Mouse (Mus musculus): ENCODE results near the gene Fryl. TPM values are rescaled to one million over a fixed set of nuclear protein-coding genes. Genes with fewer than 3 reads are reported as not detected.

The Fryl gene
- polyA plus RNA-seq, 1 experiment from 2014 or later, result 23.3 TPM

- Histone ChIP-seq H3K27ac (no peak overlapping the region), H3K27me3 (no peaks in the 10 kb centered on the region), H3K4me2 (no peak overlapping the region), H3K9me3 (no peaks in the 10 kb centered on the region), H3K4me1 (replicated peaks) (no peaks in the 10 kb centered on the region), H3K9ac (replicated peaks) (no peak overlapping the region), H3K4me3 (replicated peaks) (no peak overlapping the region), H3K36me3 (peaks cover 24% of the 10 kb centered on the region; the same call in 1 of the 2 replicates)
- WGBS, result 93% methylated on average over 29 of the region's 29 CpGs
- no peak for ATAC-seq (ENCODE audit: insufficient number of reproducible peaks, insufficient read depth, low FRiP score, low TSS enrichment, low read depth)
Measured at GRCm38 (mm10) chr5:73132998-73133832, 123.2 kb downstream of the Fryl start.

GRCm38 (mm10) chr5:73130984-73131383 lies 125.4 kb downstream of the Fryl start:
- Histone ChIP-seq H3K27me3 (no peaks in the 10 kb centered on the region), H3K4me1 (replicated peaks) (no peaks in the 10 kb centered on the region), H3K4me3 (replicated peaks) (no peak overlapping the region), H3K27ac (no peak overlapping the region), H3K36me3 (peaks cover 37% of the 10 kb centered on the region; the same call in 1 of the 2 replicates), H3K4me2 (no peak overlapping the region), H3K9me3 (no peaks in the 10 kb centered on the region), H3K9ac (replicated peaks) (no peak overlapping the region)
- WGBS, result 90% methylated on average over 6 of the region's 6 CpGs
- ATAC-seq (ENCODE audit: insufficient number of reproducible peaks, insufficient read depth, low FRiP score, low TSS enrichment, low read depth), result no peak

- H3K4me2 ChIP-seq, result no peak overlapping the region
- H3K9me3 ChIP-seq, result no peaks in the 10 kb centered on the region
- no peaks in the 10 kb centered on the region for H3K4me1 ChIP-seq (replicated peaks)
- no peaks in the 10 kb centered on the region for H3K27me3 ChIP-seq
- no peak overlapping the region for H3K9ac ChIP-seq (replicated peaks)
- peaks cover 44% of the 10 kb centered on the region; the same call in 1 of the 2 replicates for H3K36me3 ChIP-seq
- WGBS, result 92% methylated on average over 5 of the region's 5 CpGs
- no peak overlapping the region for H3K4me3 ChIP-seq (replicated peaks)
- no peak for ATAC-seq (ENCODE audit: insufficient number of reproducible peaks, insufficient read depth, low FRiP score, low TSS enrichment, low read depth)
- H3K27ac ChIP-seq, result no peak overlapping the region
Measured at GRCm38 (mm10) chr5:73129871-73130270, 126.5 kb downstream of the Fryl start.

GRCm38 (mm10) chr5:73119969-73120725 lies 136.3 kb downstream of the Fryl start:
- no peak for ATAC-seq (ENCODE audit: insufficient number of reproducible peaks, insufficient read depth, low FRiP score, low TSS enrichment, low read depth)
- WGBS, result 78% methylated on average over 13 of the region's 13 CpGs
- Histone ChIP-seq H3K9me3 (no peaks in the 10 kb centered on the region), H3K27me3 (no peaks in the 10 kb centered on the region), H3K4me1 (replicated peaks) (peaks cover 10% of the 10 kb centered on the region; the same call in 1 of the 2 replicates), H3K4me2 (no peak overlapping the region), H3K4me3 (replicated peaks) (no peak overlapping the region), H3K27ac (no peak overlapping the region), H3K36me3 (peaks cover 33% of the 10 kb centered on the region), H3K9ac (replicated peaks) (no peak overlapping the region)

- WGBS, result 58% methylated on average over 5 of the region's 5 CpGs
- H3K4me3 ChIP-seq (replicated peaks), result no peak overlapping the region
- H3K36me3 ChIP-seq, result peaks cover 35% of the 10 kb centered on the region
- 0 out of 2 replicates have a peak overlapping the region, but pooled peaks have one; percentile 23 for H3K27ac ChIP-seq
- no peak overlapping the region for H3K4me2 ChIP-seq
- H3K9me3 ChIP-seq, result no peaks in the 10 kb centered on the region
- no peak overlapping the region for H3K9ac ChIP-seq (replicated peaks)
- H3K4me1 ChIP-seq (replicated peaks), result peaks cover 10% of the 10 kb centered on the region; the same call in 1 of the 2 replicates
- H3K27me3 ChIP-seq, result no peaks in the 10 kb centered on the region
- no peak for ATAC-seq (ENCODE audit: insufficient number of reproducible peaks, insufficient read depth, low FRiP score, low TSS enrichment, low read depth)
Measured at GRCm38 (mm10) chr5:73119524-73119923, 136.9 kb downstream of the Fryl start.

GRCm38 (mm10) chr5:73118786-73119185 lies 137.6 kb downstream of the Fryl start:
- H3K4me3 ChIP-seq (replicated peaks), result no peak overlapping the region
- no peak overlapping the region for H3K9ac ChIP-seq (replicated peaks)
- no peak overlapping the region for H3K27ac ChIP-seq
- H3K4me2 ChIP-seq, result no peak overlapping the region
- H3K9me3 ChIP-seq, result no peaks in the 10 kb centered on the region
- peaks cover 10% of the 10 kb centered on the region; the same call in 1 of the 2 replicates for H3K4me1 ChIP-seq (replicated peaks)
- H3K36me3 ChIP-seq, result peaks cover 33% of the 10 kb centered on the region
- 88% methylated on average over 14 of the region's 14 CpGs for WGBS
- ATAC-seq (ENCODE audit: insufficient number of reproducible peaks, insufficient read depth, low FRiP score, low TSS enrichment, low read depth), result no peak
- H3K27me3 ChIP-seq, result no peaks in the 10 kb centered on the region

GRCm38 (mm10) chr5:73114878-73115277 lies 141.5 kb downstream of the Fryl start:
- ATAC-seq (ENCODE audit: insufficient number of reproducible peaks, insufficient read depth, low FRiP score, low TSS enrichment, low read depth), result no peak
- H3K27me3 ChIP-seq, result no peaks in the 10 kb centered on the region
- H3K9me3 ChIP-seq, result no peaks in the 10 kb centered on the region
- H3K4me3 ChIP-seq (replicated peaks), result no peak overlapping the region
- peaks cover 51% of the 10 kb centered on the region for H3K36me3 ChIP-seq
- H3K4me2 ChIP-seq, result no peak overlapping the region
- H3K9ac ChIP-seq (replicated peaks), result no peak overlapping the region
- H3K27ac ChIP-seq, result no peak overlapping the region
- H3K4me1 ChIP-seq (replicated peaks), result peaks cover 6% of the 10 kb centered on the region; the same call in 1 of the 2 replicates
- WGBS, result 89% methylated on average over 4 of the region's 4 CpGs

GRCm38 (mm10) chr5:73112331-73112730 lies 144.1 kb downstream of the Fryl start:
- WGBS, result 91% methylated on average over 13 of the region's 13 CpGs
- Histone ChIP-seq H3K36me3 (peaks cover 60% of the 10 kb centered on the region), H3K27ac (no peak overlapping the region)

GRCm38 (mm10) chr5:73103657-73104056 lies 152.8 kb downstream of the Fryl start:
- Histone ChIP-seq H3K27ac (no peak overlapping the region), H3K27me3 (no peaks in the 10 kb centered on the region), H3K9me3 (no peaks in the 10 kb centered on the region), H3K4me3 (replicated peaks) (no peak overlapping the region), H3K4me1 (replicated peaks) (0 out of 2 replicates have a peak, but pooled peaks cover 4% of the 10 kb centered on the region), H3K9ac (replicated peaks) (no peak overlapping the region), H3K36me3 (peaks cover 74% of the 10 kb centered on the region), H3K4me2 (no peak overlapping the region)
- no peak for ATAC-seq (ENCODE audit: insufficient number of reproducible peaks, insufficient read depth, low FRiP score, low TSS enrichment, low read depth)
- 86% methylated on average over 7 of the region's 7 CpGs for WGBS

More at GRCm38 (mm10) chr5:73112331-73112730, 144.1 kb downstream of the Fryl start:
- Histone ChIP-seq H3K27me3 (no peaks in the 10 kb centered on the region), H3K9ac (replicated peaks) (no peak overlapping the region), H3K4me3 (replicated peaks) (no peak overlapping the region), H3K4me1 (replicated peaks) (no peaks in the 10 kb centered on the region), H3K4me2 (no peak overlapping the region), H3K9me3 (no peaks in the 10 kb centered on the region)
- no peak for ATAC-seq (ENCODE audit: insufficient number of reproducible peaks, insufficient read depth, low FRiP score, low TSS enrichment, low read depth)

GRCm38 (mm10) chr5:73102342-73102989 lies 154.0 kb downstream of the Fryl start:
- H3K4me3 ChIP-seq (replicated peaks), result no peak overlapping the region
- ATAC-seq (ENCODE audit: insufficient number of reproducible peaks, insufficient read depth, low FRiP score, low TSS enrichment, low read depth), result no peak
- H3K27ac ChIP-seq, result no peak overlapping the region
- WGBS, result 75% methylated on average over 10 of the region's 10 CpGs
- H3K4me2 ChIP-seq, result no peak overlapping the region
- H3K9me3 ChIP-seq, result no peaks in the 10 kb centered on the region
- no peak overlapping the region for H3K9ac ChIP-seq (replicated peaks)
- peaks cover 76% of the 10 kb centered on the region for H3K36me3 ChIP-seq
- no peaks in the 10 kb centered on the region for H3K27me3 ChIP-seq
- 0 out of 2 replicates have a peak, but pooled peaks cover 4% of the 10 kb centered on the region for H3K4me1 ChIP-seq (replicated peaks)

GRCm38 (mm10) chr5:73092236-73092635 lies 164.2 kb downstream of the Fryl start:
- WGBS, result 14% methylated on average over 8 of the region's 8 CpGs
- Histone ChIP-seq H3K36me3 (peaks cover 54% of the 10 kb centered on the region), H3K4me1 (replicated peaks) (peaks cover 33% of the 10 kb centered on the region), H3K9me3 (no peaks in the 10 kb centered on the region), H3K9ac (replicated peaks) (no peak overlapping the region), H3K27me3 (no peaks in the 10 kb centered on the region), H3K27ac (0 out of 2 replicates have a peak overlapping the region, but pooled peaks have one; percentile 7), H3K4me2 (no peak overlapping the region), H3K4me3 (replicated peaks) (no peak overlapping the region)
- no peak for ATAC-seq (ENCODE audit: insufficient number of reproducible peaks, insufficient read depth, low FRiP score, low TSS enrichment, low read depth)
